Mouse (Mus musculus): ENCODE measurements around the gene Golim4.
A peak's percentile ranks its signal among the peaks of the same experiment; 100 is the strongest.
"Not testable (repeated sequence)": the region's sequence is repeated elsewhere in the genome, so short reads cannot be mapped to it uniquely, and the experiment has no call there.

Gene Golim4

GRCm38 (mm10) chr3:75956551-75957302, at the start of gene Golim4:
Gene Golim4 (minus strand): TSS chr3:75956949.
- DNase-seq (ENCODE audit: low spot score), result peak; percentile 93

- no peak for DNase-seq (ENCODE audit: low spot score)
Measured at GRCm38 (mm10) chr3:76005621-76006020, 48.9 kb upstream of the Golim4 start.

- no peak for DNase-seq (ENCODE audit: low spot score)
Measured at GRCm38 (mm10) chr3:76001156-76001555, 44.4 kb upstream of the Golim4 start.

- DNase-seq (ENCODE audit: low spot score), result no peak
Measured at GRCm38 (mm10) chr3:76000481-76000880, 43.7 kb upstream of the Golim4 start.

GRCm38 (mm10) chr3:75981031-75981750, 24.4 kb upstream of the Golim4 start:
- not testable (repeated sequence) for DNase-seq (ENCODE audit: low spot score)

- DNase-seq (ENCODE audit: low spot score), result not testable (repeated sequence)
Measured at GRCm38 (mm10) chr3:75962784-75963772, 6.3 kb upstream of the Golim4 start.

GRCm38 (mm10) chr3:75955661-75956491, 873 bp downstream of the Golim4 start:
- DNase-seq (ENCODE audit: low spot score), result peak; percentile 8

- DNase-seq (ENCODE audit: low spot score), result no peak
Measured at GRCm38 (mm10) chr3:75954185-75954584, 2.6 kb downstream of the Golim4 start.

GRCm38 (mm10) chr3:75952328-75953060, 4.3 kb downstream of the Golim4 start:
- DNase-seq (ENCODE audit: low spot score), result no peak

- DNase-seq (ENCODE audit: low spot score), result no peak
Measured at GRCm38 (mm10) chr3:75950897-75951296, 5.9 kb downstream of the Golim4 start.

GRCm38 (mm10) chr3:75949358-75949757, 7.4 kb downstream of the Golim4 start:
- no peak for DNase-seq (ENCODE audit: low spot score)

- DNase-seq (ENCODE audit: low spot score), result no peak
Measured at GRCm38 (mm10) chr3:75948541-75949095, 8.1 kb downstream of the Golim4 start.

GRCm38 (mm10) chr3:75948003-75948402, 8.7 kb downstream of the Golim4 start:
- DNase-seq (ENCODE audit: low spot score), result no peak

- DNase-seq (ENCODE audit: low spot score), result no peak
Measured at GRCm38 (mm10) chr3:75942303-75943060, 14.3 kb downstream of the Golim4 start.

GRCm38 (mm10) chr3:75941864-75942263, 14.9 kb downstream of the Golim4 start:
- no peak for DNase-seq (ENCODE audit: low spot score)

- DNase-seq (ENCODE audit: low spot score), result no peak
Measured at GRCm38 (mm10) chr3:75936152-75936551, 20.6 kb downstream of the Golim4 start.

GRCm38 (mm10) chr3:75930659-75931225, 26.0 kb downstream of the Golim4 start:
- DNase-seq (ENCODE audit: low spot score), result no peak

- peak; percentile 17 for DNase-seq (ENCODE audit: low spot score)
Measured at GRCm38 (mm10) chr3:75929926-75930548, 26.7 kb downstream of the Golim4 start.

GRCm38 (mm10) chr3:75926327-75926726, 30.4 kb downstream of the Golim4 start:
- DNase-seq (ENCODE audit: low spot score), result no peak
